Mouse (Mus musculus): ENCODE results near the gene Dedd2.
"Not testable (repeated sequence)": the region's sequence is repeated elsewhere in the genome, so short reads cannot be mapped to it uniquely, and the experiment has no call there.

DNA sequence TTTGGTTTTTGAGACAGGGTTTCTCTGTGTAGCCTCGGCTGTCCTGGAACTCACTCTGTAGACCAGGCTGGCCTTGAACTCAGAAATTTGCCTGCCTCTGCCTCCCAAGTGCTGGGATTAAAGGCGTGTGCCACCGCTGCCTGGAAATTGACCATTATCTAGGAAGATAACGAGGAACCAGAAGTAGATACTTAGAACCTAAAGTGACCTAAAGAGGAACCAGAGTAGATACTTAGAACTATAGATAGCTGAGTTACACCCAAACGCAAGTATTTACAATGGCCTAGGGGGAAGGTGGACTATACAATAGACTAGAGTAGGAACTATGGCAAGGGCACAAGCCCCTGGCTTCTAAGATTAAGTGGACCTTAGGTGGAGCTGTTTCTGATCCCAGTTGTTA, 45.3 kb upstream of the Dedd2 start:
- not testable (repeated sequence) for TF ChIP-seq CTCF, EP300 (IDR thresholded peaks at IDR 0.05; ENCODE audit: low read depth)
